Mouse (Mus musculus): ENCODE data around the gene Copg2.

The Copg2 gene

GRCm38 (mm10) chr6:30896195-30896985 is at the start of gene Copg2:
Copg2 (minus strand) TSS chr6:30896794.
- DNase-seq, result peak; percentile 97

DNA sequence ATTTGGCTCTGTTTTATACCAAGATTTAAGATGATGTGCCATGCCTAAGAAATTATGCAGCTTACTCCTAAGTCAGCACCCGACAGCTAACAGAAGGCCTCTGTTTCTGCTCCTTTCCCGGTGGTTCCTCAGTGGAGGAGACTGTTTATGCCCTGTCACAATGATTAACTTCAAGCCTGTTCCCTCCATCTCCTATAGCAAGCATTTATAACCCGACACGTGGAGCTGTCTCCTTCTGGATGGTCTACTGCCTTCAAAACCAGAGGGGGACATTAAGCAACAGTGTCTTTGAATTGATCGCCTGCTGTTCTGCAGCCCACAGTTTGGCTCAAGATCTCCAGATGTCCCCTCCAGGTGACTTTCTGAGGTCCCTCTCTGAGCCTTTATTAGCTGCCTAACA is 42.7 kb upstream of the Copg2 start:
- no peak for DNase-seq

- no peak for DNase-seq
Observed at GRCm38 (mm10) chr6:30922821-30923220, 26.2 kb upstream of the Copg2 start.

DNA sequence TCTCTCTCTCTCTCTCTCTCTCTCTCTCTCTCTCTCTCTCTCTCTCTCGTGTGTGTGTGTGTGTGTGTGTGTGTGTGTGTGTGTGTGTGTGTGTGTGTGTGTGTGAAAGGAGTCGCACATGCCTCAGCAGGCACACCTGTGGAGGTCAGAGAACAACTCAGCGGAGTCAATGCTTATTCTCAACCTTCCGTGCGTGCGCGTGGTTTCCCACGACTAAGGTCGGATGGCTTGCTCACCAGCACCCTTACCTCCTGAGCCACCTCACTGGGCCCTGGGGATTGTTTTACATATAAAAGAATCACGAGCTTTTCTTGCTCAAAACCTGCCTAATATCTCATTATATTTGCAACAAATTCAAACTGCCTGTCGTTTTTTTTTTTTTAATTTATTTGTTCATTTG is 25.2 kb upstream of the Copg2 start:
- DNase-seq, result no peak

DNA sequence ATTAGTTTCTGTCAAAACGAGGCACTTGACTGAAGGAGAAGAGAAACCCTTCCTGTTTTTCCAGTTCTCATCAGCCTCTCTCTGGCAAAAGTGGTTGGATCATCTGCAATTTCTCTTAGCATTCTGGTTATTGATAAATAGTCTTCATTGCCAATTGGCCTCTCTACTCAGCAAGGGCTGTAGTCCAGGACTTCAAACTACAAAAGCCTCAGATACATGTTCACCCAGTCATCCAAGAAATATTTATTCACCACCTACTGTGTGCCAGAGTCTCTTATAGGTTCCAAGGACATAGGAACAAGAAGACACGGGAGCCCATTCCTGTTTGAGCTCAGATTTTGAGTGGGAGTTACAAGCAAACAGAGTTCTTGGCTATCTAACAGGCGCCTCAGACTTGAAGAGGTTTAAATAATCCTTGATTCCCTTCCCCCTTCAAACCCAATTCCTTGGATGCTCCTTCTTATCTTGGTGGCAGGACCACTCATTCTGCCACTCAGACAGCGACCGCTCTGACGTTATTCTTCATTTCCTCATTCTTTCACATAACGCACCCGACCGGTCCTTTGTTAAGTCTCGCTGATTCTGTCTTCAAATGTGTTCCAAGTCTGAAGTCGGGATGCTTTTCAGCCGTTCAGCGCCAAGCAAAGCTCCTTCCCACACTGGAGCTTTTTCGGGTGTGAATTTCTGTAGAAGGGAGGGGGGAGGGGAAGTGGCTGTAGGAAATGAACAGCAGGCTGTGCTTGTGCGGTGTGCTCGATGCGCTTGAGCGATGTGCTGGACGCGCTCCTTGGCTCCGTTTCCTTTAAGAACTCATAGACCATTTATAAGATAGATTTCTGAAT is 24.5 kb upstream of the Copg2 start:
- no peak for DNase-seq

DNA sequence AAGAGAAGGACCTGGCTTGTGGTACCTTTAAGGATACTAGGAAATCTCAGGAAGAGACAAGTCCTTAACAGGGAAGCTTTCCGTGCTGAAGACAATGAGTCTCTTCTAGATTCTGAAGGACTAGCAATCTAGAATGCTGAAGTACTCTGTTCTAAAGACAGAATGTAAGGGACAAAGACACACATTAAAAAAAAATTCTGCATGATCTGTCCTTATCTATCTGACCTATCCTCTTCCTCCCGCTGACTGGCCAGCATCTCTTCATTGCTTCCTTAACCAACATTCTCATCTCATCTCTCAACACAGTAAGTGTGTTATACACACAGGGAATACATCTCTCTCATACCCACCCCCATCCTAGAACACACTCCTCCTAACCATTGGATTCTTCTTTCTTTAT is 18.9 kb upstream of the Copg2 start, which contains the start of gene Tsga13:
Gene Tsga13, minus strand, starts transcription at position 101 of the 400 bp plus-strand sequence.
- no peak for DNase-seq

DNA sequence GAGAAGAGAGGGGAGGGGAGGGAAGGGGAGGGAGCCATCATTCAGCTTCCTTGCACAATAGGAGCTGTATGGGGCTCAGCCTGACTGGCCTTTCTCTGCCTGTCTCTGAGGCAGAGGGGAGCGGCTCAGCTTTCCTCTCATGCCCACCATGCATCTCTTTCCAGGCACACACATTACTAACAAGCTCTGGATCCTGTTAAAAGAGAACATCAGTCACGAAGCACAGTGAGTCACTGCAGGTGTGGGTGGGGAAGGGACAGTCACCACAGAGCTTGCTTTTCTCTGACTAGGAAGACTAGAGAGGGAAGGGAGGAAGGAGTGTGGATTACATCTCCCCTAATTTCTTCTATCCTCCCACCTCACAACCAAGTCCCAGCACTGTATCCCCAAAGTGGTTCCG is 11.4 kb upstream of the Copg2 start:
- no peak for DNase-seq

GRCm38 (mm10) chr6:30904911-30905310 is 8.3 kb upstream of the Copg2 start:
- DNase-seq, result no peak

GRCm38 (mm10) chr6:30904033-30904432 is 7.4 kb upstream of the Copg2 start:
- DNase-seq, result no peak

- DNase-seq, result no peak
Observed at GRCm38 (mm10) chr6:30897520-30897919, 926 bp upstream of the Copg2 start.

GRCm38 (mm10) chr6:30896986-30897327 is 363 bp upstream of the Copg2 start:
- no peak for DNase-seq

DNA sequence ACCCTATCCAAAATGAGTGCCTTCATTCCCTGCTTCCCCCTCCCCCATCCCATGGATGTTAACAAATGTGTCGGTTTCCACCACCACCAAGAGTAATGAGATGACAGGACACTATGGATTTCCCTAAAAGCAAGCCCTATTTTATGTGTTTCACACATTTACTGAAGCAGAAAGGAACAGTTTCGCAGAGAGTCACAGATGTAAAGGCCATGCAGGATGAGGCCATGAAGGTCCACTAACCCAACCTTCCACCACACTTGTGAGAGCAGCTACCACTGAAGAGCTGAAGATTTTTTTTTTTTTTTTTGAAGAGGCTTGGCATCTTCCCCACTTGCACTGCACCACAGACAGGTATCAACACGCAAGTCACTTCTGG is 787 bp downstream of the Copg2 start:
- DNase-seq, result no peak

GRCm38 (mm10) chr6:30893081-30893480 is 3.5 kb downstream of the Copg2 start:
- DNase-seq, result no peak

GRCm38 (mm10) chr6:30891761-30892160 is 4.8 kb downstream of the Copg2 start:
- DNase-seq, result no peak

DNA sequence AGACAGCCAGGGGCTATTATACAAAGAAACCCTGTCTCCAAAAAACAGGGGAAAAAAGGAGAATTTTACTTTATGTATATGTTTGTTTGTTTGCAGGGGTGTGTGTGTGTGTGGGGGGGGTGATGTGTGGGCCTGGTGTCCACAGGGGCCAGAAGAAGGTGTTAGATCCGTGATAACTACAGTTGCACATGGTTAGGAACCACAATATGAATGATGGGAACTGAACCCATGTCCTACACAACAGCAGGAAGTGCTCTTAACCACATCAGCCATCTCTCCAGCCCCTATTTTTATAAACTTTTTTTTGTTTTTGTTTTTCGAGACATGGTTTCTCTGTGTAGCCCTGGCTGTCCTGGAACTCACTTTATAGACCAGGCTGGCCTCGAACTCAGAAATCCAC is 11.7 kb downstream of the Copg2 start:
- DNase-seq, result no peak

- no peak for DNase-seq
Observed at GRCm38 (mm10) chr6:30883491-30883890, 13.1 kb downstream of the Copg2 start.

DNA sequence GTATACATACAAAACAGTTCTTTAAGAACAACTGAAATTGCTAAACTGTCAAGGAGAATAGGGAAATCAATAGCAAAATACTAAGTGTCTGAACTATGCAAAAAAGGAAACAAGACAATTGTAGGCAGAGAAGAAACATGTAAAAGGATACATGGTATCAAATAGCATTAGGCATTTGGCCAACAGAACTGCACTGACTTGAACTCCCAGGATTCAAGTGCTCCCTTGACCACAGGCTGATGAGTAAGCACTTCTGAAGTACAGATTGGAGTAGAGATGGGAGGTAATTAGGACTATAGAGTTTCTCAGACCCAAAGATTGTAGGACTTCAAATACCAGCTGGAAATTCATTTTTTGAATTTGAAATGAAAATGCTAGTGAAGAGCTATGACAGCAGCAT is 19.9 kb downstream of the Copg2 start:
- DNase-seq, result no peak

GRCm38 (mm10) chr6:30866501-30866900 is 30.1 kb downstream of the Copg2 start:
- DNase-seq, result no peak

- no peak for DNase-seq
Observed at GRCm38 (mm10) chr6:30865031-30865678, 31.4 kb downstream of the Copg2 start.

GRCm38 (mm10) chr6:30855956-30856355 is 40.6 kb downstream of the Copg2 start:
- DNase-seq, result no peak

DNA sequence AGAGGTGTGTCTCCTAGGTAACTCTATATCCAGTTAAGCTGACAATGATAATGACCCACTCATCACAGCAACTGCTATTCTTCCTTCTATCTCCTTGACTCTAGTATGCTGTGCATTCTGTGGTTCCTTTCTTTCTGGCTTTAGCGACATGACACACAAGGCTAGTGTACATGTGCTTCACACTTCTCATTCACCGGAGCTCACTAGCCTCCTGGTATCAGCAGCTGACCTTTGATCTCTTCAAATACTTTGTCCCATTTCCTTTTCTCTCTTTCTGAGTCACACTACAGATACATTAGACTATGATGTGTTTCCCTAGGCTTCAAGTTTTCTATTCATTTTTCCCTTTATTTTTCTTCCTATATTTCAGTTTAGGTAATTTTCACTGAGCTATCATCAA is 41.4 kb downstream of the Copg2 start:
- DNase-seq, result no peak

GRCm38 (mm10) chr6:30849818-30850217 is 46.8 kb downstream of the Copg2 start:
- DNase-seq, result no peak

- DNase-seq, result no peak
Observed at GRCm38 (mm10) chr6:30832241-30832640, 64.4 kb downstream of the Copg2 start.

GRCm38 (mm10) chr6:30813626-30814025 is 83.0 kb downstream of the Copg2 start:
- no peak for DNase-seq
